In genomic region chr8:12383979-12384890, GRCm38 (mm10) we compare ENCODE assay signal across 8 mouse cellular contexts. TPM values are rescaled to one million over a fixed set of nuclear protein-coding genes. Genes with fewer than 3 reads are reported as not detected.
DNase-seq lines count a peak whose midpoint lies in the region; ATAC-seq and TF ChIP-seq lines count a peak whose summit lies in the region.

No protein-coding gene starts in this region.

- H3K4me2 ChIP-seq in hindbrain, postnatal 0 days (ENCODE audit: low read depth, low read length) = peak overlapping the region; percentile 62
- H3K4me2 ChIP-seq in midbrain, embryonic 16.5 days (ENCODE audit: low read length) = peak overlapping the region; percentile 58

- WGBS in hindbrain, postnatal 0 days = 1% methylated on average over 34 of the region's 34 CpGs
- under 1% methylated on average over 34 of the region's 34 CpGs for WGBS in midbrain, embryonic 16.5 days

- 0 out of 2 replicates have a peak, but pooled peaks cover 4% of the 10 kb centered on the region for H3K4me1 ChIP-seq in hindbrain, postnatal 0 days (ENCODE audit: insufficient read depth, low read length)
- peaks cover 23% of the 10 kb centered on the region; the same call in 1 of the 2 replicates for H3K4me1 ChIP-seq in midbrain, embryonic 16.5 days (ENCODE audit: control insufficient read depth, insufficient read depth, low read length)

- no peak for ATAC-seq in hindbrain, postnatal 0 days
- ATAC-seq in midbrain, embryonic 16.5 days = no peak
- no peak for ATAC-seq in monocyte, adult 5-6 weeks (replicated peaks; ENCODE audit: insufficient number of reproducible peaks, low FRiP score, low TSS enrichment, poor library complexity, severe bottlenecking)

- peak overlapping the region; percentile 58; the same call in 1 of the 2 replicates for H3K27ac ChIP-seq in hindbrain, postnatal 0 days
- H3K27ac ChIP-seq in midbrain, embryonic 16.5 days (ENCODE audit: low read length) = peak overlapping the region; percentile 76; the same call in 1 of the 2 replicates

- peaks cover 76% of the 10 kb centered on the region for H3K27me3 ChIP-seq in hindbrain, postnatal 0 days (ENCODE audit: insufficient read depth, low read length)
- H3K27me3 ChIP-seq in midbrain, embryonic 16.5 days (ENCODE audit: control insufficient read depth, insufficient read depth, low read depth, low read length) = peaks cover 55% of the 10 kb centered on the region

- peak; percentile 18 for DNase-seq in kidney, adult 9 months
- DNase-seq in kidney, postnatal 14 days = no peak
- peak; percentile 68 for DNase-seq in embryo, embryonic 9.5 days (ENCODE audit: extremely low spot score)
- peak; percentile 8 for DNase-seq in hindbrain, postnatal 0 days (ENCODE audit: low spot score)
- no peak for DNase-seq in layer of hippocampus, adult 18-20 months (ENCODE audit: low spot score in 2 of 2)
- no peak for DNase-seq in thymus, postnatal 14 days

- H3K4me3 ChIP-seq in hindbrain, postnatal 0 days (ENCODE audit: low read length) = peak overlapping the region; percentile 36
- H3K4me3 ChIP-seq in midbrain, embryonic 16.5 days (ENCODE audit: low read depth, low read length) = peak overlapping the region; percentile 38

- no peaks in the 10 kb centered on the region for H3K9me3 ChIP-seq in hindbrain, postnatal 0 days (ENCODE audit: low read length)
- no peaks in the 10 kb centered on the region for H3K9me3 ChIP-seq in midbrain, embryonic 16.5 days (replicated peaks; ENCODE audit: control insufficient read depth, low read length, poor library complexity, severe bottlenecking)

- TF ChIP-seq CTCF in hindbrain, postnatal 0 days (IDR thresholded peaks at IDR 0.05; ENCODE audit: low read depth) = no peak

- no peak overlapping the region for H3K9ac ChIP-seq in hindbrain, postnatal 0 days (replicated peaks; ENCODE audit: low read length)
- H3K9ac ChIP-seq in midbrain, embryonic 16.5 days (ENCODE audit: low read depth, low read length) = peak overlapping the region; percentile 60

- H3K36me3 ChIP-seq in hindbrain, postnatal 0 days (ENCODE audit: insufficient read depth, low read length) = no peaks in the 10 kb centered on the region
- H3K36me3 ChIP-seq in midbrain, embryonic 16.5 days (ENCODE audit: control insufficient read depth, insufficient read depth, low read length) = no peaks in the 10 kb centered on the region

RNA-seq across cellular contexts. Expression of gene Sox1, which starts 10.9 kb away (rescaled TPM):
- total RNA-seq in hindbrain, postnatal 0 days (2014; rRNA removed) = 23.1 and 25.1 TPM in 2 replicates
- 2.5 and 2.7 TPM in 2 replicates for polyA plus RNA-seq in hindbrain, postnatal 0 days (2015; fragmentation: Nextera tagmentation; extraction: Ambion mirVana)
- polyA plus RNA-seq in midbrain, embryonic 16.5 days (2015; fragmentation: Nextera tagmentation; extraction: Ambion mirVana) = 1.6 and 2.2 TPM in 2 replicates
- not detected in 3 replicates for total RNA-seq in monocyte, adult 5-6 weeks (2017)
- 10 to 100 TPM in 1 of 2 experiments, 1 to 10 TPM in 1; 9.6 to 11.3 TPM for total RNA-seq in layer of hippocampus, adult 18-20 months (2021)

Comparison
In these comparisons a context has a peak if more than half of its experiments do, and no peak if none do; other contexts are left out.
1. DNase-seq: peak in kidney, adult 9 months (single experiment), embryo, embryonic 9.5 days (single experiment) and hindbrain, postnatal 0 days (single experiment); none in kidney, postnatal 14 days (single experiment), layer of hippocampus, adult 18-20 months (0 of 2) and thymus, postnatal 14 days (single experiment).
2. RNA of gene Sox1, which starts 10.9 kb away (total RNA-seq): 23.1 to 25.1 TPM in hindbrain, postnatal 0 days and 9.6 to 11.3 TPM in layer of hippocampus, adult 18-20 months; not detected in monocyte, adult 5-6 weeks; every median in the first group is over 10 times any median in the second.